Mouse (Mus musculus): Measurements from ENCODE around the gene Dcst1.

Dcst1 gene

DNA sequence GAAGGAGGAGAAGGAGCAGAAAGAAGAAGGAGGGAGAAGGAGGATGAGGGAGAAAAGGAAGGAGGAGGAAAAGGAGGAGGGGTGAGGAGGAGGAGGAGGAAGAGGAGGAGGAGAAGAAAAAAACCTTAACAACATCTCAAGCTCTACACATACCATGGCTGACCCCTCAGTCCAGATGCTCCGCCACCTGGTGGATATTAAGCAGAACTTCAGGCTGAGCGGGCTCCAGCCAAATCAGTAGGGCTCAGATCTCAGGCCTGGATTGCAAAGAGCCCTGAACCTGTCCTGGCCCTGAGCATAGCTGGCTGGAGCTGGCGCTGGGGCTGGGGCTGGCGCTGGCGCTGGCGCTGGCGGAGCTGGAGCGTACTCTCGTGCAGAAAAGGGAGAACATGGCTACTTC, 57.0 kb downstream of the Dcst1 start:
- peak in 1 of 2 experiments; percentile 45 for DNase-seq (ENCODE audit: low spot score in 2 of 2)

DNA sequence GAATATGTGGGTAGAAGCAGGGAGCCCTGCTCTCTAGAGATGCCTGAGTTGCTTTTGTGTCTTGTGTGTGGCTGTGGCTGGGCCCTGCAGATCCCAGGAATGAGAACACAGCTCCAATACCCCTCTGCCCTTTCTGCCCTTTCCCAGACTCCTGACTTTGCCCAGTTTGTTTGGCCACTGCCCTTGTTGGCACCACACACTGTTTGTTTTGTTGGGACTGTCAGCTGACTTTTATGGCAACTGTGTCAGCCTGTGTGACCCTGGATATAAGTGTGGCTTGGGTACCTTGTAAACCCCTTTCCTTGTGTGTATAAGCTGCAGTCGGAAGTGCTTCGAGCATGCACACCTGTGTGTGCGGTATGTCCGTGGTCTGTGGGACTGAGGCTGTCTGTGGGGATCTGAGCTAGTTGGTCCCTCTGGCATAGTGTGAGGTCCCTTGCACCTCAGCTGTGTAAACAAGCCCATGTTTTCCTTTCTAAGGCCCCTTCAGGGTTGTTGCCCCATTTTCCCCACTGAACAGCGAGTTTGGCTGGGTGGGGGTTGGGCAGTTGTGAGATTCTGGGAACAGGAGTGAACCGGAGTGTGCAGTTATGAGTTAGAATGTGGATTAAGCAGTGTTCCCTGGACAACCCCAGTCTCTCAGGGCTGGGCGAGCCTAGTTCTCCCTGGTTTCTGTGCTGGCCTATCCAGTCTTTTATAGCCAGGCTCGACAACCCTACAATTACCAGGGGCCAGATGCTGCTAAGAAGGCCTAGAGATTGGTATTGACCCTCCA, 59.3 kb downstream of the Dcst1 start:
- no peak for DNase-seq (ENCODE audit: low spot score in 2 of 2)

DNA sequence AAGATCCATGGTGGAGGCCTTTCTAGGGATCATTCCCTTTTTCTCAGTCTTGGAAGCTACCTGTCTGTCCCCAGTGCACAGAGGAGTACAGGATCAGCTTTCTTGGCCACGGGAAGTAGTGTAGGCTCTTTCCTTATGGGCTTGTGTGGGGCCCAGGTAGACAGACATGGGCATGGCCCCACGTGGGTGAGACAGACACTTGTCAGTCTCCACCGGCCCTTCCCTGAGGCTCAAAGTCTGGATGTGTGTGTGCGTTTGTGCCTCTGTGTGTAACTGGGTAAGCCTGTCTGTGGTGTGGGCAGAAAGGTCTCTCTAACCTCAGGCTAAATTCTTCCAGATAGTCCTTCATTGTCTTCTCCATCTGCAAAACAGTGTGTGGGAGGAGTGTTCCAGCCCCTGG, 59.9 kb downstream of the Dcst1 start:
- DNase-seq (ENCODE audit: low spot score in 2 of 2) = no peak

DNA sequence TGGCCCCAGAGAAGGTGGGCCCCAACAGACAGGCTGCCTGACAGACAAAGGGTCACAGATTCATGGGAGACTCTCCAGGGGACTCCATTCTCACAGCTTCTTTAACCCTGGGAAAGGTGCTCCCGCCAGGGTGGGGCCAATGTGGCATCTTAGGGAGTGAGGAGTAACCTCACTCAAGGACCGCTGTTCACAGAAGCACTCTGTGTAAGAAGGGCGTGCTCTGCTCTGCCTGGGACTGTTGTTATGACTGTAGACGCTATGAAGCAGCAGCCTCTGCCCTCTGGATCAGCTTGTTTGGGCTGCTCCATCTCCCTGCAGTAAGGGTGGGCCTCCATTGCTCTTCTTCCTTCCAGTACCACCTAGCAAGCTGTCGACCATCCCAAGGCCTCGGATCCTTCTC, 60.6 kb downstream of the Dcst1 start:
- no peak for DNase-seq (ENCODE audit: low spot score in 2 of 2)

DNA sequence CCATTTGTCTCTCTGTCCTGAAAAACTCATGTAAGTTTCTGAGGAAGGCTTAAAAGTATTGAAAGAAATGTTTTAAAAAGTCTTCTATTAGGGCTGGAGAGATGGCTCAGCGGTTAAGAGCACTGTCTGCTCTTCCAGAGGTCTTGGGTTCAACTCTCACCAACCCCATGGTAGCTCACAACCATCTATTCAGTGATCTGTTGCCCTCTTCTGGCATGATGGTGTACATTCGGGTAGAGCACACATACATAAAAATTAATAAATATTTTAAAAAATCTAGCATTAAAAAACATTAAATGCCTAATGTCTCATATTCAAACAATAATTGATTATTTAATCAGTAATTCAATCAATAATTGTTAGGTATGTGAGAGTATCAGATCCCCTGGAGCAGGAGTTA, 64.5 kb downstream of the Dcst1 start:
- DNase-seq (ENCODE audit: low spot score in 2 of 2) = no peak

Measured in urinary bladder, postnatal 4 days (tissue).